Mouse (Mus musculus) limb, embryonic 14.5 days (tissue): ENCODE data around the gene Olfr1394. TPM values are rescaled to one million over a fixed set of nuclear protein-coding genes. Genes with fewer than 3 reads are reported as not detected.

Experiments
- ATAC-seq: fragments of 200-750 bp; cut with Nextera tagmentation; 2 replicates; pipeline ENCODE4 v1.8.0; 2017; ENCODE audit warnings: low read depth, moderate number of reproducible peaks, moderate TSS enrichment; ENCODE audit not compliant: low FRiP score
- DNase-seq: peaks from one replicate; pipeline ENCODE4 v3.0.0-alpha.2; 2015; ENCODE audit warnings: low spot score
- H3K27ac ChIP-seq: fragments of 300-500 bp; sonication (generic); replicated peaks from 2 replicates; pipeline ENCODE4 v1.5.1; 2014; ENCODE audit warnings: low read depth, mild to moderate bottlenecking, low read length, moderate library complexity, mixed read lengths
- H3K27me3 ChIP-seq: fragments of 300-500 bp; sonication (generic); 2 replicates; pipeline ENCODE4 v1.6.1; 2014; ENCODE audit warnings: low read length, mixed read lengths; ENCODE audit not compliant: control insufficient read depth, insufficient read depth
- H3K36me3 ChIP-seq: fragments of 300-500 bp; sonication (generic); 2 replicates; pipeline ENCODE4 v1.6.1; 2014; ENCODE audit warnings: mild to moderate bottlenecking, low read length, moderate library complexity, mixed read lengths; ENCODE audit not compliant: control insufficient read depth, insufficient read depth
- H3K4me1 ChIP-seq: fragments of 300-500 bp; sonication (generic); 2 replicates; pipeline ENCODE4 v1.6.1; 2014; ENCODE audit warnings: antibody characterized with exemption, low read length, mixed read lengths; ENCODE audit not compliant: control insufficient read depth, insufficient read depth
- H3K4me2 ChIP-seq: fragments of 300-500 bp; sonication (generic); replicated peaks from 2 replicates; pipeline ENCODE4 v1.6.1; 2014; ENCODE audit warnings: low read depth, mild to moderate bottlenecking, low read length, moderate library complexity; ENCODE audit not compliant: severe bottlenecking
- H3K4me3 ChIP-seq: fragments of 300-500 bp; sonication (generic); replicated peaks from 2 replicates; pipeline ENCODE4 v1.5.1; 2014; ENCODE audit warnings: low read length
- H3K9ac ChIP-seq: fragments of 300-500 bp; sonication (generic); 2 replicates; pipeline ENCODE4 v1.6.1; 2014; ENCODE audit warnings: mild to moderate bottlenecking, low read depth, low read length, moderate library complexity; ENCODE audit not compliant: severe bottlenecking
- H3K9me3 ChIP-seq: fragments of 300-500 bp; sonication (generic); 2 replicates; pipeline ENCODE4 v1.6.1; 2016; ENCODE audit warnings: low read length; ENCODE audit not compliant: control insufficient read depth
- POLR2A ChIP-seq: fragments of 200-500 bp; IDR thresholded peaks from 2 replicates; pipeline ENCODE4 v1.8.0; 2012; ENCODE audit warnings: inconsistent platforms, mild to moderate bottlenecking, moderate library complexity, borderline replicate concordance; ENCODE audit not compliant: insufficient read depth, insufficient read length; ENCODE audit errors: extremely low read depth
- WGBS: fragments of 180-500 bp; shearing (Covaris S2); extraction: QIAGEN DNeasy Blood & Tissue Kit; methylation state at CpG from one replicate; pipeline ENCODE4 v1.1.7; 2014; 5-methylcytosine and 5-hydroxymethylcytosine counted together
- polyA plus RNA-seq, 2 experiments: library from polyadenylated mRNA; depleted of rRNA in 1 of 2; stranded (reverse) in 1 of 2; unstranded in 1 of 2; fragments of >200 nt; fragmentation: Nextera tagmentation in 1 of 2; extraction: Ambion mirVana in 1 of 2; gene quantifications; 2 replicates each; pipeline versions ENCODE4 v1.2.1 to v1.2.3; 2012 to 2014

Gene Olfr1394
- polyA plus RNA-seq, 2 experiments: not detected

- 89% methylated on average over 7 of the region's 7 CpGs for WGBS
- Histone ChIP-seq H3K4me1 (no peaks in the 10 kb centered on the region), H3K4me3 (no peak overlapping the region), H3K27me3 (no peaks in the 10 kb centered on the region), H3K4me2 (no peak overlapping the region), H3K36me3 (no peaks in the 10 kb centered on the region), H3K9ac (no peak overlapping the region), H3K9me3 (no peaks in the 10 kb centered on the region), H3K27ac (no peak overlapping the region)
- TF ChIP-seq POLR2A: no peak
- DNase-seq: no peak
- no peak for ATAC-seq
Measured at GRCm38 (mm10) chr11:49195819-49196322, 41.7 kb downstream of the Olfr1394 start.

GRCm38 (mm10) chr11:49200666-49201065 lies 46.5 kb downstream of the Olfr1394 start:
- DNase-seq: no peak
- Histone ChIP-seq H3K4me2 (no peak overlapping the region), H3K36me3 (no peaks in the 10 kb centered on the region), H3K27ac (no peak overlapping the region), H3K4me1 (peaks cover 4% of the 10 kb centered on the region), H3K27me3 (no peaks in the 10 kb centered on the region), H3K9me3 (no peaks in the 10 kb centered on the region), H3K9ac (no peak overlapping the region), H3K4me3 (no peak overlapping the region)
- ATAC-seq: no peak
- TF ChIP-seq POLR2A: no peak

GRCm38 (mm10) chr11:49201142-49201541 lies 47.0 kb downstream of the Olfr1394 start:
- H3K36me3 ChIP-seq: no peaks in the 10 kb centered on the region; the same call in 1 of the 2 replicates
- no peak overlapping the region for H3K4me2 ChIP-seq
- H3K9me3 ChIP-seq: no peaks in the 10 kb centered on the region
- no peak overlapping the region for H3K9ac ChIP-seq
- H3K4me1 ChIP-seq: peaks cover 4% of the 10 kb centered on the region
- H3K27me3 ChIP-seq: no peaks in the 10 kb centered on the region
- TF ChIP-seq POLR2A: no peak
- DNase-seq: no peak
- no peak overlapping the region for H3K4me3 ChIP-seq
- ATAC-seq: no peak
- no peak overlapping the region for H3K27ac ChIP-seq

GRCm38 (mm10) chr11:49202071-49202470 lies 47.9 kb downstream of the Olfr1394 start:
- TF ChIP-seq POLR2A: no peak
- Histone ChIP-seq H3K36me3 (peaks cover 9% of the 10 kb centered on the region), H3K27me3 (no peaks in the 10 kb centered on the region), H3K27ac (peak overlapping the region; percentile 99; the same call in 1 of the 2 replicates), H3K4me1 (peaks cover 4% of the 10 kb centered on the region), H3K9me3 (no peaks in the 10 kb centered on the region), H3K4me3 (peak overlapping the region; percentile 83), H3K4me2 (peak overlapping the region; percentile 80), H3K9ac (peak overlapping the region; percentile 99)
- ATAC-seq (no peak), DNase-seq (no peak)
- WGBS: 45% methylated on average over 2 of the region's 2 CpGs

DNA sequence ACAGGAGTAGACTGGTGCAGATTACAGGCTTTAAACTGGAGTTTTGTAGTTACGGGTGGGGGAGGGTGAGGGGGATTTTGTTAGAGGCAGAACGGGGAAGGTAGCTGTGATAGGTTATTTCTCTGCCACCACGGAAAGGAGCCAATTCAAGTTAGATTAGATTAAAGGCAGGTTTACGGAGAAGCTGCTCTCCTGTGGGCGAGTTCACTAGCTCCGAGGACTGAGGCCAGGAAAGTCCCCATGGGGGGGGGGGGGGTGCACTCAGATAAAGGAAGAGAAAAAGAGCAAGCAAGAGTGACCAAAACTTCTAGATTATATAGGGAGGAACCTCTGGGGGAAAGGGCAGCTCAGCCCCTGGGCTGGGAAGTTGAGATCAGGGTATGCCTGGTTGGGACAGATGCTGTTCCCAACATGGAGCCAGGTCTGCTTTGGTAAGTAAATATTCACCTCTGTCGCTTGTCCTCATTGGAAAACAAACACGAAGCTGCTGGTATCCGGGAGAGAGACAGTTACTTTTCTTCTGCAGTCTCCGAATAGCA lies 48.4 kb downstream of the Olfr1394 start:
- H3K27ac ChIP-seq: peak overlapping the region; percentile 99
- no peak for TF ChIP-seq POLR2A
- H3K9ac ChIP-seq: peak overlapping the region; percentile 99
- H3K9me3 ChIP-seq: no peaks in the 10 kb centered on the region
- WGBS: under 1% methylated on average over 10 of the region's 10 CpGs
- no peaks in the 10 kb centered on the region for H3K27me3 ChIP-seq
- DNase-seq: peak; percentile 21
- H3K4me2 ChIP-seq: peak overlapping the region; percentile 80
- H3K36me3 ChIP-seq: peaks cover 14% of the 10 kb centered on the region
- H3K4me1 ChIP-seq: peaks cover 4% of the 10 kb centered on the region
- H3K4me3 ChIP-seq: peak overlapping the region; percentile 83
- ATAC-seq: peak; percentile 12; the same call in 1 of the 2 replicates

GRCm38 (mm10) chr11:49203129-49203768 lies 49.1 kb downstream of the Olfr1394 start, which contains the start of gene Zfp62:
Zfp62 (plus strand) TSS chr11:49203292.
- peak; percentile 92 for ATAC-seq

More at GRCm38 (mm10) chr11:49203129-49203768, 49.1 kb downstream of the Olfr1394 start, which contains the start of gene Zfp62:
- H3K4me2 ChIP-seq: peak within 1 kb of the TSS; percentile 80
- TF ChIP-seq POLR2A: peak; percentile 75; the same call in 1 of the 2 replicates
- H3K27ac ChIP-seq: peak within 1 kb of the TSS; percentile 99
- H3K9me3 ChIP-seq: no peaks in the 10 kb centered on the region
- peak within 1 kb of the TSS; percentile 99 for H3K9ac ChIP-seq
- DNase-seq: peak; percentile 93
- H3K4me1 ChIP-seq: peaks cover 4% of the 10 kb centered on the region
- peak within 1 kb of the TSS; percentile 83 for H3K4me3 ChIP-seq
- under 1% methylated on average over 26 of the region's 47 CpGs for WGBS
- H3K36me3 ChIP-seq: peaks cover 14% of the 10 kb centered on the region
- H3K27me3 ChIP-seq: no peaks in the 10 kb centered on the region
